Mouse (Mus musculus): Measurements from ENCODE around the gene Zfp97.
"Not testable (repeated sequence)": the region's sequence is repeated elsewhere in the genome, so short reads cannot be mapped to it uniquely, and the experiment has no call there.

The Zfp97 gene

GRCm38 (mm10) chr17:17120830-17121502 lies at the start of gene Zfp97:
Gene Zfp97, plus strand, starts transcription at chr17:17121415.
- not testable (repeated sequence) for DNase-seq (ENCODE audit: low read depth, low spot score)

GRCm38 (mm10) chr17:17178757-17179413 lies 57.7 kb downstream of the Zfp97 start:
- not testable (repeated sequence) for DNase-seq (ENCODE audit: low read depth, low spot score)

GRCm38 (mm10) chr17:17194761-17195160 lies 73.5 kb downstream of the Zfp97 start:
- not testable (repeated sequence) for DNase-seq (ENCODE audit: low read depth, low spot score)

GRCm38 (mm10) chr17:17195178-17195577 lies 74.0 kb downstream of the Zfp97 start:
- DNase-seq (ENCODE audit: low read depth, low spot score), result no peak

GRCm38 (mm10) chr17:17196111-17196510 lies 74.9 kb downstream of the Zfp97 start:
- not testable (repeated sequence) for DNase-seq (ENCODE audit: low read depth, low spot score)

Measured in brain, embryonic 18.5 days (tissue).